Mouse (Mus musculus) midbrain, postnatal 0 days (tissue): Measurements from ENCODE around the gene Pdzd2. TPM values are rescaled to one million over a fixed set of nuclear protein-coding genes. Genes with fewer than 3 reads are reported as not detected.

Source experiments
- ATAC-seq: fragments of 200-750 bp; cut with Nextera tagmentation; 2 replicates; pipeline ENCODE4 v1.8.0; 2017; ENCODE audit warnings: moderate number of reproducible peaks, mild to moderate bottlenecking, moderate TSS enrichment, moderate library complexity; ENCODE audit not compliant: low FRiP score
- DNase-seq: peaks from one replicate; pipeline ENCODE4 v3.0.0-alpha.2; 2015; ENCODE audit warnings: low spot score
- H3K27ac ChIP-seq: fragments of 300-500 bp; sonication (generic); 2 replicates; pipeline ENCODE4 v1.5.1; 2014; ENCODE audit warnings: low read depth, mild to moderate bottlenecking, low read length, mixed read lengths
- H3K27me3 ChIP-seq: fragments of 300-500 bp; sonication (generic); 2 replicates; pipeline ENCODE4 v1.6.1; 2014; ENCODE audit warnings: low read length, control low read depth, mixed read lengths; ENCODE audit not compliant: insufficient read depth
- H3K36me3 ChIP-seq: fragments of 300-500 bp; sonication (generic); 2 replicates; pipeline ENCODE4 v1.6.1; 2014; ENCODE audit warnings: low read length, control low read depth, mixed read lengths; ENCODE audit not compliant: insufficient read depth
- H3K4me1 ChIP-seq: fragments of 300-500 bp; sonication (generic); 2 replicates; pipeline ENCODE4 v1.6.1; 2014; ENCODE audit warnings: mild to moderate bottlenecking, control low read depth, antibody characterized with exemption, low read length, mixed read lengths; ENCODE audit not compliant: insufficient read depth
- H3K4me2 ChIP-seq: fragments of 300-500 bp; sonication (generic); 2 replicates; pipeline ENCODE4 v1.6.1; 2014; ENCODE audit warnings: low read depth, mild to moderate bottlenecking, low read length, mixed read lengths; ENCODE audit not compliant: poor library complexity, severe bottlenecking
- H3K4me3 ChIP-seq: fragments of 300-500 bp; sonication (generic); 2 replicates; pipeline ENCODE4 v1.5.1; 2014; ENCODE audit warnings: low read depth, mild to moderate bottlenecking, low read length, moderate library complexity
- H3K9ac ChIP-seq: fragments of 300-500 bp; sonication (generic); replicated peaks from 2 replicates; pipeline ENCODE4 v1.6.1; 2014; ENCODE audit warnings: mild to moderate bottlenecking, low read length, moderate library complexity, mixed read lengths; ENCODE audit not compliant: poor library complexity, severe bottlenecking
- H3K9me3 ChIP-seq: fragments of 300-500 bp; sonication (generic); 2 replicates; pipeline ENCODE4 v1.6.1; 2016; ENCODE audit warnings: low read length, control low read depth
- CTCF ChIP-seq: IDR thresholded peaks from 2 replicates; pipeline ENCODE4 v1.5.1; 2016; ENCODE audit warnings: antibody characterized with exemption, mild to moderate bottlenecking
- WGBS: fragments of 180-500 bp; shearing (Covaris S2); extraction: QIAGEN DNeasy Blood & Tissue Kit; methylation state at CpG from one replicate; pipeline ENCODE4 v1.1.7; 2014; 5-methylcytosine and 5-hydroxymethylcytosine counted together
- polyA plus RNA-seq: library from polyadenylated mRNA; unstranded; fragments of >200 nt; fragmentation: Nextera tagmentation; extraction: Ambion mirVana; gene quantifications from 2 replicates; pipeline ENCODE4 v1.2.1, GENCODE M21; 2015
- total RNA-seq: library from RNA; depleted of rRNA; stranded (reverse); fragments of >200 nt; gene quantifications from 2 replicates; pipeline ENCODE4 v1.2.3, GENCODE M21; 2014

The Pdzd2 gene
- total and polyA plus RNA-seq, 2 experiments from 2014 or later = 15.8 to 29.8 TPM

- Histone ChIP-seq H3K27ac (no peak overlapping the region), H3K27me3 (0 out of 2 replicates have a peak, but pooled peaks cover 4% of the 10 kb centered on the region), H3K36me3 (no peaks in the 10 kb centered on the region), H3K9me3 (no peaks in the 10 kb centered on the region), H3K4me1 (peaks cover 11% of the 10 kb centered on the region), H3K4me3 (no peak overlapping the region), H3K9ac (no peak overlapping the region), H3K4me2 (no peak overlapping the region)
- WGBS = 92% methylated on average over 1 of the region's 1 CpGs
- no peak for DNase-seq
- TF ChIP-seq CTCF = no peak
- ATAC-seq = no peak
These were observed 415.4 kb downstream of the Pdzd2 start for GRCm38 (mm10) chr15:12324326-12324725.

GRCm38 (mm10) chr15:12322676-12323402, 416.9 kb downstream of the Pdzd2 start:
- Histone ChIP-seq H3K36me3 (no peaks in the 10 kb centered on the region), H3K27ac (no peak overlapping the region)

GRCm38 (mm10) chr15:12321788-12322621, 417.7 kb downstream of the Pdzd2 start, which contains the start of gene 1810049J17Rik:
TSS of gene 1810049J17Rik (minus strand) at chr15:12321899.
- H3K9ac ChIP-seq = peak within 1 kb of the TSS; percentile 96
- ATAC-seq (peak; percentile 47), DNase-seq (peak; percentile 42)
- under 1% methylated on average over 65 of the region's 70 CpGs for WGBS
- peaks cover 11% of the 10 kb centered on the region for H3K4me1 ChIP-seq
- H3K27ac ChIP-seq = peak within 1 kb of the TSS; percentile 94
- H3K27me3 ChIP-seq = 0 out of 2 replicates have a peak, but pooled peaks cover 4% of the 10 kb centered on the region
- H3K36me3 ChIP-seq = no peaks in the 10 kb centered on the region
- no peak for TF ChIP-seq CTCF
- no peaks in the 10 kb centered on the region for H3K9me3 ChIP-seq
- H3K4me2 ChIP-seq = peak within 1 kb of the TSS; percentile 87
- peak within 1 kb of the TSS; percentile 99 for H3K4me3 ChIP-seq

More at GRCm38 (mm10) chr15:12322676-12323402, 416.9 kb downstream of the Pdzd2 start:
- 19% methylated on average over 9 of the region's 9 CpGs for WGBS
- Histone ChIP-seq H3K4me1 (peaks cover 11% of the 10 kb centered on the region), H3K9ac (peak overlapping the region; percentile 96; the same call in 1 of the 2 replicates), H3K4me2 (peak overlapping the region; percentile 87), H3K27me3 (0 out of 2 replicates have a peak, but pooled peaks cover 4% of the 10 kb centered on the region), H3K4me3 (peak overlapping the region; percentile 99), H3K9me3 (no peaks in the 10 kb centered on the region)
- ATAC-seq (no peak), DNase-seq (no peak)
- TF ChIP-seq CTCF = no peak

GRCm38 (mm10) chr15:12321091-12321787, 418.5 kb downstream of the Pdzd2 start, which contains the start of gene Golph3:
TSS of gene Golph3 (plus strand) at chr15:12321450.
- Histone ChIP-seq H3K4me3 (peak within 1 kb of the TSS; percentile 99), H3K27ac (peak within 1 kb of the TSS; percentile 94), H3K36me3 (no peaks in the 10 kb centered on the region), H3K9me3 (no peaks in the 10 kb centered on the region), H3K4me2 (peak within 1 kb of the TSS; percentile 87), H3K27me3 (0 out of 2 replicates have a peak, but pooled peaks cover 4% of the 10 kb centered on the region), H3K9ac (peak within 1 kb of the TSS; percentile 96), H3K4me1 (peaks cover 11% of the 10 kb centered on the region)
- ATAC-seq = peak; percentile 96
- TF ChIP-seq CTCF = no peak
- under 1% methylated on average over 74 of the region's 74 CpGs for WGBS
- peak; percentile 96 for DNase-seq

GRCm38 (mm10) chr15:12320441-12321090, 419.2 kb downstream of the Pdzd2 start:
- H3K27ac ChIP-seq = peak overlapping the region; percentile 43; the same call in 1 of the 2 replicates
- no peak for TF ChIP-seq CTCF
- whole genome bisulfite sequencing = 4% methylated on average over 22 of the region's 22 CpGs
- H3K4me1 ChIP-seq = peaks cover 11% of the 10 kb centered on the region
- H3K4me3 ChIP-seq = peak overlapping the region; percentile 99
- peak overlapping the region; percentile 96 for H3K9ac ChIP-seq
- H3K9me3 ChIP-seq = no peaks in the 10 kb centered on the region
- 0 out of 2 replicates have a peak, but pooled peaks cover 4% of the 10 kb centered on the region for H3K27me3 ChIP-seq
- no peaks in the 10 kb centered on the region for H3K36me3 ChIP-seq
- peak overlapping the region; percentile 87 for H3K4me2 ChIP-seq
- DNase-seq (no peak), ATAC-seq (no peak; the same call in 1 of the 2 replicates)
